Mouse (Mus musculus): ENCODE measurements around the gene Polr3gl.

- TF ChIP-seq POLR2A (IDR thresholded peaks at IDR 0.05; ENCODE audit: low read depth, low read length) (no peak), CTCF (IDR thresholded peaks at IDR 0.05; ENCODE audit: borderline replicate concordance, insufficient read depth, low read length) (no peak)
Observed at GRCm38 (mm10) chr3:96568605-96569004, 25.4 kb downstream of the Polr3gl start.

All from embryonic fibroblast, embryonic 13.5 days (primary cell).